Mouse (Mus musculus) cortical plate, adult 2 months (tissue): ENCODE measurements around the gene Nutf2.

ENCODE experiments used
- CTCF ChIP-seq: fragments of 200-500 bp; IDR thresholded peaks from 2 replicates; pipeline ENCODE4 v1.5.1; 2011; ENCODE audit warnings: mild to moderate bottlenecking, control low read depth, low read length; ENCODE audit not compliant: insufficient read depth; ENCODE audit errors: extremely low read depth
- POLR2A ChIP-seq: fragments of 200-500 bp; IDR thresholded peaks from 2 replicates; pipeline ENCODE4 v1.6.1; 2011; ENCODE audit warnings: mild to moderate bottlenecking, low read length, control low read depth; ENCODE audit not compliant: insufficient read depth; ENCODE audit errors: extremely low read depth

GRCm38 (mm10) chr8:105874301-105874700, 13.9 kb downstream of the Nutf2 start:
- no peak for TF ChIP-seq CTCF
- TF ChIP-seq POLR2A, result no peak
